Mouse (Mus musculus) left cerebral cortex, postnatal 14 days (tissue): ENCODE results near the gene Usp39. TPM values are rescaled to one million over a fixed set of nuclear protein-coding genes. Genes with fewer than 3 reads are reported as not detected.
A peak's percentile ranks its signal among the peaks of the same experiment; 100 is the strongest.

Experiments
- DNase-seq, 2 experiments: peaks; one replicate each; pipeline ENCODE4 v3.0.0; 2021 to 2022; ENCODE audit warnings: low spot score in 2 of 2, mixed read lengths in 1 of 2
- intact Hi-C: fragments of 180-260 bp; cut with DNase I; formaldehyde crosslinking; loops from one replicate; pipeline ENCODE4 v1.15.1; 2025
- total RNA-seq, 2 experiments: library from RNA; stranded (reverse); gene quantifications; 2 replicates each; pipeline ENCODE4 v1.2.3; 2021

Gene Usp39
- total RNA-seq, 2 experiments from 2014 or later, result 34.3 to 34.9 TPM

- intact Hi-C loops, result no loop called here
- DNase-seq, result no peak
Measured at GRCm38 (mm10) chr6:72357164-72358079, 12.4 kb upstream of the Usp39 start.

- DNase-seq, result no peak
- intact Hi-C loops, result no loop called here
Measured at GRCm38 (mm10) chr6:72356001-72356532, 11.1 kb upstream of the Usp39 start.

GRCm38 (mm10) chr6:72355066-72355911, 10.3 kb upstream of the Usp39 start, which contains the start of gene Tmem150a:
TSS of gene Tmem150a (plus strand) at chr6:72355447.
- peak; percentile 65 to 73 for DNase-seq
- intact Hi-C loops, result no loop called here

GRCm38 (mm10) chr6:72354025-72354424, 9.0 kb upstream of the Usp39 start:
- DNase-seq, result no peak
- intact Hi-C loops, result no loop called here

- intact Hi-C loops, result no loop called here
- DNase-seq, result no peak
Measured at GRCm38 (mm10) chr6:72352636-72353405, 7.8 kb upstream of the Usp39 start.

GRCm38 (mm10) chr6:72350214-72350613, 5.2 kb upstream of the Usp39 start:
- DNase-seq, result no peak
- intact Hi-C loops, result no loop called here

GRCm38 (mm10) chr6:72348411-72348810, 3.4 kb upstream of the Usp39 start:
- DNase-seq, result no peak
- intact Hi-C loops, result loop anchor here (10.0 kb wide), 1 partner anchor 444 kb away; the partner anchor contains the start of genes Polr1a and Ptcd3

GRCm38 (mm10) chr6:72347166-72347941, 2.4 kb upstream of the Usp39 start, which contains the start of gene 0610030E20Rik:
TSS of gene 0610030E20Rik (plus strand) at chr6:72347317.
- intact Hi-C loops, result loop anchor here (10.0 kb wide), 1 partner anchor 443 kb away; the partner anchor contains the start of genes Polr1a and Ptcd3
- DNase-seq, result peak in 1 of 2 experiments; percentile 72

- intact Hi-C loops, result loop anchor here (10.0 kb wide), 1 partner anchor 441 kb away; the partner anchor contains the start of genes Polr1a and Ptcd3
Measured at GRCm38 (mm10) chr6:72346261-72346660, 1.3 kb upstream of the Usp39 start.

GRCm38 (mm10) chr6:72345633-72346032, 649 bp upstream of the Usp39 start:
- intact Hi-C loops, result loop anchor here (10.0 kb wide), 1 partner anchor 441 kb away; the partner anchor contains the start of genes Polr1a and Ptcd3

More at GRCm38 (mm10) chr6:72346261-72346660, 1.3 kb upstream of the Usp39 start:
- no peak for DNase-seq

GRCm38 (mm10) chr6:72344396-72345073, 449 bp downstream of the Usp39 start:
- intact Hi-C loops, result loop anchor here (10.0 kb wide), 1 partner anchor 440 kb away; the partner anchor contains the start of genes Polr1a and Ptcd3

More at GRCm38 (mm10) chr6:72345633-72346032, 649 bp upstream of the Usp39 start:
- no peak for DNase-seq

GRCm38 (mm10) chr6:72340481-72340880, 4.5 kb downstream of the Usp39 start:
- no peak for DNase-seq
- intact Hi-C loops, result loop anchor here (10.0 kb wide), 1 partner anchor 436 kb away; the partner anchor contains the start of genes Polr1a and Ptcd3

More at GRCm38 (mm10) chr6:72344396-72345073, 449 bp downstream of the Usp39 start:
- no peak for DNase-seq

- intact Hi-C loops, result no loop called here
- no peak for DNase-seq
Measured at GRCm38 (mm10) chr6:72333111-72333510, 11.9 kb downstream of the Usp39 start.

- no peak for DNase-seq
- intact Hi-C loops, result no loop called here
Measured at GRCm38 (mm10) chr6:72330133-72330532, 14.9 kb downstream of the Usp39 start.

- intact Hi-C loops, result loop anchor here (10.0 kb wide), 1 partner anchor 144 kb away; no protein-coding TSS in a partner anchor
- no peak for DNase-seq
Measured at GRCm38 (mm10) chr6:72329019-72329418, 16.0 kb downstream of the Usp39 start.

- DNase-seq, result peak; percentile 48 to 57
- intact Hi-C loops, result loop anchor here (10.0 kb wide), 1 partner anchor 141 kb away; no protein-coding TSS in a partner anchor
Measured at GRCm38 (mm10) chr6:72326274-72326673, 18.7 kb downstream of the Usp39 start.
